Mouse (Mus musculus): ENCODE results near the gene Mpnd.

Gene Mpnd

DNA sequence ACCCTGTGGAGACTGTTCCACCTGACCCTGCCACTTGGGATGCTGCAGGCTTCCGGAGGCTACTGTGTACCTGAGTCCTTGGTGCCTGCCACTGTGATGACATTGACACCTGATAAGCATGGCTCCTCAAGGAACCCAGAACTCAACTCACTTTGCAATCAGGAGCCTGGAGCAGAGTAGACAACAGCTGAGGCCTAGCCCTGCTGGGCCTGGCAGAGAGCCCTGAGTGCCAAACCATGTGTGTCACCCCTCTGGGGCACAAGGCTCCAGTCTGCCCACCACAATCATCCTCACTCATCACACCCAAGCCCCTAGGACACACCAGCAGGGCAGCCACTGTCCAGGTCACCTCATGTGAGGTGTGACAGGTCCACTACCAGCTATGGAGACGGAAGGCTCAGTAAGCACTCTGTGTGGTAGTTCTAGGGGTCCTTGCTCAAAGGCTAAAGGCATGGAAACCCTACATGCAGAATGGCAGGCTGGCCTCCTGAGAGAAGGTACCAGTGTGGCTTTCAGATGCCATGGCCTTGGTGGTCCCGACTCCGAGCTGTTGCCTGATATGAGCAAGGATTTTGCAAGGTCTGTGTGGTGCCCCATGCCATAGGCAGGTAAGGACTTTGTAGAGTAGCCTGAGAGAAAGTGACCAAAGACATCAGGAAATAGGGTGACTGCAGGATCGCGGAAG lies 15.0 kb downstream of the Mpnd start:
- DNase-seq (ENCODE audit: extremely low spot score): no peak

DNA sequence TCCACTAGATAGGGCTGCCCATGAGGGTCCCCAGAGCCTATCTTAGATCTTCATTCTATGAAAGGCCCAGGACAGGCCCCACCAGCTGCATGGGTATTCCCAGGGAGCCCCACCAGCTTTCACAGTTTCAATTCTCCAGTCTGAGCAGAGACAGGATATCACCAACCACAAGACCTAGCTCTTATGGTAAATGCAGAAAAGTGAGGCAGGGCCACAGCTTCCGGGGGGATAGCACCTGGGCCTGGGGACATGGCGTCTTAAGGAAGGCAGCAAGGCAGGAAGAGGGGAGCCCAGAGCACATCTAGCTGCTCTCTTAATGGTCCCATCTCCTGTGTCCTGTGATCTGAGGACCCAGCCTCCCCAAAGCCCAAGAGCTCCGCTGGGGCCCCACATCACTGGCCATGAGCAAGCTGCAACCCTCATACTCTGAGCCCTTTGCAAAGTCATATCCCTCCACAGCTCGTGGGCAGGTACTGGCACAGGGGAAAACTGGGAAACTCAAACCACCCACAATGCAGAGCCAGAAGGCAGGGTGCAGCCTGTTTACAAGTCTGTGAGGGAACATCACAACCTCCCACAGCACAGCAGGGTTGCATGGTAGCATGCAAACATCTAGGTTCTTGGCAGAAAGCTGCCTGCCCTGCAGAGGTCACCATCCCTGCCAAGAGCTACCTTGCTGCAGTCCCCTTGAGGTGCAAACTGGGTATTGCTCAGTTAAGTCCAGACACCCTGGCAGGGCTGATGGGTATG lies 15.8 kb downstream of the Mpnd start:
- DNase-seq (ENCODE audit: extremely low spot score): no peak

DNA sequence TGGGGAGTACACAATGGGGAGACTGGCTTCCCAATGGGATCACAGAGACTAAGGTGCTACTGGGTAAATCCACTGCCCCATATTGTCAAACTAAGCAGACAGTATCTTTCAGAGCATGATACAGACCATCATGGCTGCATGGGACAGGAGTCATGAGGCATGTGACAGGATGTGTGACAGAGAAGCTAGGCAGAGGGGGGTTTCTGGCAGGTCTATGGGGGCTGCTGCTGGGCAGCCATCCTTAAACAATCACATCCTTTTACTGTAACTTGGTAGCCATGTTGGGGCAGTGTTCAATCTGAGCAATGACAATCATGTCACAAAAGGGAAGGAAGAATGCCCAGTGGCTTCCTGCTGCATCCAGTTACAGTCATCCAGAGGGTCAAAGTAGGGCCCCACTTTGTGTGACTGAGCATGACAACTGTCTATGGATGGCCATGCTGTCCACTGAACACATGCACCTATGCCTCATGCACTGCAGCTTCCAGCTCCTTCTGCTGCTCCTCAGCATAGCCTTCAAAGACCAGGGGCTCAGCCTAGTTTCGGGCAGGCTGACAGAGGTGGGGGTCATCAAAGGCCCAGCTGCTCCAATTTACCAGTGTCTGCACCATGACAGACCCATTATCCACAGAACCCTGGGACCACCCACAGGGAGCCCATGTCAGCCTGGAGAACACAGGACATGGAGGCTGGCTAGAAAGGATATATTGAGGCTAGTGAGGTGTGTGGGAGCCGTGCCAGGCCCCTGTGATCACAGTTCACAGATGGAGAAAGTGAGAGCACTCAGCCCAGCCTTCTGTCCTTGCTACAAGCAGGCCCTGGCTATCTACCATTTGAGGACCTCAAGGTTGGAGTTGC lies 16.8 kb downstream of the Mpnd start:
- DNase-seq (ENCODE audit: extremely low spot score): no peak

DNA sequence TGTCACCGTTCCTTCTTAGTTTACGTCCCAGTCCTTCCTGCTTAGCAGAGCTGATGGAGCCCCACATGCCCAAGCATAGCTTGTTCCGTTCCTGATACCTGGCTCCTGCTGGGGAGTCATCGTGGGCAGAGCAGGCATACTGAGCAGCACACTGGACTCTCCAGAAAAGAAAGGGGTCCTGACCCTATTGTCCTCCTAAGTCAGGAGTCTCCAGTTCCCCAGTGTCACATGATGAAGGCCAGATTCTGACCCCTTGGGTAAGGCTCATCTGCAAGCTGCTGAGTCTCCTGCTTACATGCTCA lies 17.4 kb downstream of the Mpnd start:
- no peak for DNase-seq (ENCODE audit: extremely low spot score)

DNA sequence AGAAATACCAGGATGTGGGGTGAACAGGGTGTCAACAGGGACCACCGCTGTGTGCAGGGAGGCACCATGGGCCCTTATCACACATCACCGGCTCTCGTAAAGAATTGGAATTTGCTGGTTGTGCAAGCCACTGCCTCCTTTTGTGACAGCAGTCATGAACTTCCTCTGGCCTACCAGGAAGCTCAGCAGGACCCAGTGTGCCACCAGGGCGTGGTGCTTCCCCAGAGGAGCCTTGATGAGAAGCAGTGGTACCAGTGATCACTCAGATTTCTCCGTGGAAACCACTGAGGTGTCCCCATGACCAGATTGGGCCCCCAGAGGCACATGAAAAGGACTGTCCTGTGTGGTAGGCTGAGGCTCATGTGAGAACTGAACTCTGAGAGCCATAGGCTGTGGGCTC lies 17.9 kb downstream of the Mpnd start:
- DNase-seq (ENCODE audit: extremely low spot score): no peak

DNA sequence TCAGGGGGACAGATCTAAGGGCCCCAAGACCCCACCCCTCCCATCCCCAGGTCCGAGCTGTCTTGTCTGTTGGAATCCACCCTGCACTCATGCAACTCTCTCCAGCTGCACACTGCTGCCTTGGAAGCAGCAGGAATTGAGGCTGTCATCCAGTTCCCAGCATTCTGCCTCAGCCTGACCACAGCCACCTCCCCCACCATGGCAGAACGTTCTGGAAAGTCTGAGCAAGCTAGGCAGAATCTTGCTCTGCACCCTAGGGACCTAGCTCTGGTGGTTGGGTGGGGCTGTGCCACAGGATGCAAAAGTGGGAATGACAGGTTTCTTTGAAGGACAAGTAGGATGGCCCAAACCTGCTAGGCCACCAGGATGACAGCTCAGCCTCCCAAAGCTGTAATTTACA lies 19.0 kb downstream of the Mpnd start:
- no peak for DNase-seq (ENCODE audit: extremely low spot score)

DNA sequence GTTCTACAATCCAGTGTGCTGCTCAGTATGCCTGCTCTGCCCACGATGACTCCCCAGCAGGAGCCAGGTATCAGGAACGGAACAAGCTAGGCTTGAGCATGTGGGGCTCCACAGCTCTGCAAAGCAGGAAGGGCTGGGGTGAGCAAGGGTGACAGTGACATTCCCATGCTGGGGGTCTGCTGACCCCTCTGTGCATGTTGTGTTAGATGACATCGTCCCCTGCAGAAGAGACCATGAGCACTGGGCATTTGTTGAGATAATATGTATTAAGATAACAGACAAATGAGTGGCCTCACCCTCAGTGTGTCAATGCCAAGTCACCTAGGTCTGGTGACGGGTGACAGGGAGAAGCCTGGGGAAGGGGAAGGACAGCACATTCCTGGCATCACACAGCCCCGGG lies 19.4 kb downstream of the Mpnd start:
- DNase-seq (ENCODE audit: extremely low spot score): no peak

DNA sequence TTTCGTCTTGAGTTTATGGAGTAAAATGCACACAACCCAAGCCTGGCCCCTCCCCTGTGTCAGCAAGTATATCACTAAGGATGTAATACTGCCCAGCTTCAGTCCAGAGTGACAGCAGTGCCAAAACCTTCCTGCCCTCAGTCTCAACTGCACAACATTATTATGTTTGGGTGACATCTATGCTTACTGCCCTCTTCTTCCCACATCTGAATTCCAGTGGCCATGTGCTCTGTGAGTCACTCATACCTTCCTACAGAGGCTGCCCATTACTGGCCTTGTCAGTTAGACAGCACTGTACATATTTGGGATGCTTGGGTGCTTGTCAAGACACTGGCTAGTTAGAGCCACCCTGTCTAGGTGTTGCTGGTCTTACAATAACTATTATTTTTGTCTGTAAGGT lies 20.8 kb downstream of the Mpnd start:
- no peak for DNase-seq (ENCODE audit: extremely low spot score)

DNA sequence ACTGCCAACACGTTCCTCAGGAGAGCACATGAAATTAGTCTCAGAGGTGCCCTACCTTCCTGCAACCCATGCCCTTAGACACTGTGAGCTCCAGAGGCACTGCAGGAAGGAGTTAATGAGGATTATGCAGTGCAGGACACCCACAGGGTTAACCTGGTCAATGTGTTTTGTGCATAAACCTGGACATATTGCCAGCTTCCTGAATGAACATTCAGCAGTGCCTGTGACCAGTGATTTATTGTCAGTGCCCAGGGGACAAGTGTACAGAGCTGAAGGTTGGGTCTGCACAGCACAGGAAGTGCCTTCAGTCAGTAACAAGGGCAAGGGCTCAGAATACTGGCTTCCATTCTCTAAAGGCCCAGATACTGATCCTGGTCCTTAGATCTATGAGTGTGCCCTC lies 21.4 kb downstream of the Mpnd start:
- DNase-seq (ENCODE audit: extremely low spot score): no peak

DNA sequence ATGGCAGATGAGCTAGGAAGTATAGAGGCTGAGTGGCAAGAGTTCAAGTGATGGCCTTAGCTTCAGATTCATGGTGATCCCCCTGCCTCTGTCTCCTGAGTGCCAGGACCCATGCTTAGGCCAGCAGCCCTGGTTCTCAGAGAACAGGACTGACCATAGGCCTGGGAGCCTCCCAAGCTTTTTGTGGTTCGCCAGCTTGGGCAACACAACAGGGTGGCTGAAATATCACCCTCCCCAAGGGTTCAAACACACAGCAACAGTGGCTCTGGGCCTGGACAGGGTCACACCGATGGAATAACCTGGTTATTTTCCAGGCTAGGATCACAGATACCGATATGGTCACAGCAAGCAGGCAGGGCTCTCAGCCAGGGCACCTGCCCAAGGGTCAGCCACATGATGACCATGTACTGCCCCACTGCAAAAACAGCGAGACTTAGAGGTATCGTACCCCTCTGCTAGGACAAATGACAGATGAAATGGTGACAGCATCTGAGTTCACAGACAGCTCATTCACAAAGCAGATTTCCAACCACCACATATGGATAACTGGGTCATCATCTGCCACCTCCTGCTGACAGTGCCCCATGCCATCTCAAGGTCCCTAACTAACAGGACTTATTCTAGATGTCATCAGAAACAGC lies 22.4 kb downstream of the Mpnd start:
- no peak for DNase-seq (ENCODE audit: extremely low spot score)

DNA sequence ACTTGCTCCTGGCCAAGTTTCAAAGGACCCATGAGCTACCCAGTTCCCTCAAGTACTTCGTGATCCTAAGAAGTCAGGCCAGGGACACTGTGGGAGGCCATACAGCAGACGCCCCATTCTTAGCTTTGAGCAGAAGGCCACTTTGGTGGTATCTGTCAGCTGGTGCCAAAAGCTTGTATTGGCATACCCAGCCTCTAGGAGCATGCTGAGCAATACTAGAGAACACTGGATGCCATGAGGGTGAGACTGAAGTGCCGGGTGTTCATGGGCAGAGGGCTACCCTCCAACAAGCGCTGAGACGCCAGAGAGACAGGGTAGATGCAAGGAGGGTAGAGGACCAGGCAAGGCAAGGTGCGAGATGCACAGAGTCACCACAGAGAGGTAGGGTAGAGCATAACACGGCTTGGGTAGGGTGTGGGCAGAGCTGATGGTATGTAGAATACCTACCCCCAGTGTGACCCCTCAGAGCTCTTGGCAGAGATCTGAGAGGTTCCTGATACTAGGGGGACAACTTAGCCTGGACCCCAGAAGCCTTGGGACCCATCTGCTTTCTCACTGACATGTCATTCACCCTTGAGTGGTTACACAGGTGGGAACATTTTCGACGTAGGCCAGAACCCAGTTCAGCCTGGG lies 24.8 kb downstream of the Mpnd start:
- DNase-seq (ENCODE audit: extremely low spot score): no peak

DNA sequence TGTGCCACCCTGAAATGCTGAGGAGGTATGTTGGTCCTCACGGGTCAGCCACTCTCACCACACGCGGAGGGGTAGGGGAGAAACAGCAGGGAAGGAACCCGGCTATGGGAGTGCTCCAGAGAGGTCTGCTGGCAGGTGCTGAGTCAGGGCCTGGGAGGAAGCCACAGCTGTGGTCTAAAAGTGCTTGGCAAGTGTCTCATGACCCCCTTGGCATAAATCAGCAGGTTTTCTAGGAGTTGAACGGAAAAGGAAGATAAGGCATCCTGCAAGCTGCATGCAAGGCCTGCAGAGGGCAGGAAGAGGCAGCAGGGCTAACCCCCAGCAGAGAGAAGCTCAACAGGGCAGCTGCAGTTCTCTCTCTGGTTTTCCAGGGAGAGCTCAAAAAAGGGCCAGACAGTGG lies 25.4 kb downstream of the Mpnd start:
- DNase-seq (ENCODE audit: extremely low spot score): no peak

DNA sequence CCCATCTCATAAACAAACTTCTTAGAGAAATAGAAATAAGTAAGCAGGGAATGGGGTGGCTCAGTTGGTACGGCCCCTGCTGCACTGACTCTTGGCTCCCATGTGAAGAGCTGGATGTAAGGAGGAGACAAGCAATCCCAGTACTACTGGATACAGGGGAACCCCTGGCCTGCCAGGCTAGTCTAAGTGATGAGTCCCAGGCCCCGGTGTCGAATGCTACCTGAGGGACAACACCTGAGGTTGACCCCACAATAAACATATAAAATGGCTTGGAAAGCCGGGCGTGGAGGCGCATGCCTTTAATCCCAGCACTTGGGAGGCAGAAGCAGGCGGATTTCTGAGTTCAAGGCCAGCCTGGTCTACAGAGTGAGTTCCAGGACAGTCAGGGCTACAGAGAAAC lies 25.9 kb downstream of the Mpnd start:
- DNase-seq (ENCODE audit: extremely low spot score): no peak

DNA sequence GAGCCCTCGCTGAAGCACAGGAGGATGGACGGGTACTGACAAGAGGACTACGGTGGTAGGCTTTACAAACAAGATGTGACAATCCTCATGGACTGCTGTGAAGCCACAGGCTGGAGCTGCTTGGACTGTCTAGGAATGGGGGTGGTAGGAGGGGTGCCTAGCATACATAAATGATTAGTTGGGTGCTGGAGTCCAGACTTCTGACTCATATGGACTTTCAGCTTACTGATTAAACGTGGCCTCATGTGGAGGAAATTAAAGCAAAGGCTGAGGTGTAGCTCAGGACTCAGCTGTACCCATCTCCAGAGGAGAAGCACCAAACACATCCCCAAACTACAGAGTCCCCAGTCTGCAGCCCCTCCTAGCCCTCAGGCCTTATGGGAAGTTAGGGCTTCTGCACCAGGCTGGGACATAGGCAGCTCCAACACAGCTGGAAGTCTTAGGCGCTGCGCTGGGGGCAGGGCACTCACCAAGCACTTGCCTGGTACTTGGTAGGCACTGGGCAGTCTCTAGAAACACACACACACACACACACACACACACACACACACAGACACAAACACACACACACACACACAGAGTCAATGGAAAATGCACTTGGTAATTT lies 26.7 kb downstream of the Mpnd start:
- no peak for DNase-seq (ENCODE audit: extremely low spot score)

DNA sequence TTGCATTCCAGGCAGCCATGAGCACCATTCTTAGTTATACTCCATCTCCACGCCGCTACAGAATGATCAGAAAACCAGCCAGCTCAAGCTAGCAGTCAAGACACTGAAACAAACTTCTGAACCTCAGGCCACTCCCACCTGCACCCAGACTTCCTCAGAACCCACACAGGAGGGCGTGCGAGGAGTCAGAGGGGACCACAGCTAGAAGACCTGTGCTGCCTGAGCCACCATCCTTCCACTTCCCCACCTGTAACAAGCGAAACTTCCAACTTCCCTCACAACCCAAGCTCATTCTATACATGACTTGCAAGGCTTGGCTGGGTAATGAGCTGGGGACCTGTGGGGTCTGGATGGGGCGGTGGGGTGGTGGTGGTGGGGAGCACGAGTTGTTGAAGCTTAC lies 27.3 kb downstream of the Mpnd start:
- no peak for DNase-seq (ENCODE audit: extremely low spot score)

DNA sequence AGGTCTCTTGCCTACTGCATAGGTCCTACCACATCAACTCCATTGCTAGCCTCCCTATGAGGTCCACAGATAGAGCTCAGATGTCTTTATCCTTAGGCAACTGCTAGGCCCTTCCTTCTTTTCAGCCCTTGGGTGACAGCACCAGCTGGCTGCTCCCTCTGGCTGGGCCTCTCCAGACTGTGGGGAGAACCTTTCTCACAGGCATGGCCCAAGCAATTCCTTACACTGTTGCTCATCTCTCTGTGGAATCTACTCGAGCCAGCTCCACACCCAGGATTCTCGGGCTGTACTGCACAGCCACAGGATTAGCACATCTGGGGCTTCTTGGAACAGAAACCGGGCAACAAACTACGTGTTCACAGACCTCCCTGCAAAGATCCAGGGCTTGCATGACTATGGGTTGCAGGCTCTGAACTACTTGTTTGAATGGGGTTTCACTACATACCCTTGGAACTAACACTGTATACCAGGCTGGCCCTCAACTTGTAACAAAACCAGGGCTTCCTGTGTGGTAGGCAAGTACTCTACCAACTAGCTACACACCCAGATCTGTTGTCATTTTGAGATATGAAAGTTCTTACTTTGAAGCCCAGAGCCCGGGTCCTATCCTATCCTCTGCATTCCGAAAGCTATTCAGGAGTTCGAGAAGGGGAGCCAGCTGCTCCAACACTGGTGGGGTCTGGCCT lies 28.7 kb downstream of the Mpnd start:
- no peak for DNase-seq (ENCODE audit: extremely low spot score)

DNA sequence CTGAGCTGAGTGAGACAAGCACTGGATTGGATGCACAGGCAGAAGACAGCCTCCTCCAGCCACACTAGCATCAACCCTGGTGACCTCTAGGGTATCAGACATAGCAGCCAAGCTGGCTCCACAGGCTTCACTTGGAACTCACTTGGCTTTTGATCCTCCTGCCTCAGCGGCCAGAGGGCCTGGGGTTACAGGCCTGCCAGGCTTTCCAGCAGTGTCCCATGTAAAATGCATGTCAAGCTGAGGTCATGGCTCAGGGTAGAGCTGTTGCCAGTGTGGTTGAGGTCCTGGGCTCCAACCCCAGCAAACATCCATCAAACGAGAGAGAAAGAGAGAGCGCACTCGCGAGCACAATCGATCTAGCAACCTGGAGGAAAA lies 29.2 kb downstream of the Mpnd start:
- DNase-seq (ENCODE audit: extremely low spot score): no peak

DNA sequence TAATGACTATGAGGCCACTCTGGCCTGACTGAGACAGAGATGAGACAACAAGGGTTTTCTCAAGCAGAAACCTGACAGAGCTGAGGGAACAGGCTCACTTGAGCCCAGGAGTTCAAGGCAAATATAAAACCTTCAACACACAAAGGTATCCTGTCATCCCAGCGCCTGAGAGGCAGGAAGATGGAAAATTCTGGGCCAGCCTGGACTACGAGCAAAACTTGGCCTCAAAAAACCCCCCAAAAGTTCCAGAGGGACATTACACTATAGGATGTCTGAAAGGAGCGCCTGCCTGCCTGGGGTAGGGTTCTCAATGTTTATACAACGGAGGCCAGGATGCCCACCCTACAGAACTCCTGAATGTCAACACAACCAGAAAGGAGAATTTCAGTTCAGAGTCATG lies 29.7 kb downstream of the Mpnd start:
- no peak for DNase-seq (ENCODE audit: extremely low spot score)

DNA sequence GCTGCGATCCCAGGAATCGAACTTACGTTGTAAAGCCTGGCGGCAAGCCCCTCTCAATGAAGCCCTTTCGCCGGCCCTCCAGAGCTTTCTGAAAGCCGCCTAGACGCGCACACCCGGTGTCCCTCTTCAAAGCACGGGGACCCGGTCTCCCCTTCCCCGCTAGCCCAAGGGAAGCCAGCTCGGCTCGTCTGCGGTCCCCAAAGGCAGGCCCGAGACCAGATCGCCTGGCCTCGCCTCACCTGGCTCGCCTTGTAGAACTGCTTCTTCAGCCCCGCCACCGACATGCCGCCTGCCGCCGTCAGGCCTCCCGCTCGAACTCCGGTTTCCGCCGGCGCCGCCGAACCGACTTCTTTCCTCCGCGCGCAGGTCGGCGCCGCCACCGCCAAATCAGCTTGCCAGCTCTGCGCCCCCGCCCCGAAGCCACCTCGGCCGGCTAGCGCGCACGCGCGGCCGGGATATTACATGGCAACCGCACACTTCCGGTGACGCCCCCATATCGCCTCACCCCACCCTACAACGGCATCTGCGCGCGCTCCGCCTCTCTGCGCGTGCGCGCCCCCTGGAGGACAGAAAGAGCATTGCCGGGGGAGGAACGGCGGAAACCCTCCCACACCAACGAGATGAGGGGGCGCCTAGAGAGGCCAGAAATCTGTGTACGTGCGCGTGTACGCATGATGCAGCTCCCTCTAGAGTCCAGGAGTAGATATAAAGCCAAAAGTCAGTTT lies 30.8 kb downstream of the Mpnd start, which contains the start of gene Sh3gl1:
Gene Sh3gl1 (minus strand): TSS at position 460 of the 725 bp plus-strand sequence.
- peak; percentile 99 for DNase-seq (ENCODE audit: extremely low spot score)

DNA sequence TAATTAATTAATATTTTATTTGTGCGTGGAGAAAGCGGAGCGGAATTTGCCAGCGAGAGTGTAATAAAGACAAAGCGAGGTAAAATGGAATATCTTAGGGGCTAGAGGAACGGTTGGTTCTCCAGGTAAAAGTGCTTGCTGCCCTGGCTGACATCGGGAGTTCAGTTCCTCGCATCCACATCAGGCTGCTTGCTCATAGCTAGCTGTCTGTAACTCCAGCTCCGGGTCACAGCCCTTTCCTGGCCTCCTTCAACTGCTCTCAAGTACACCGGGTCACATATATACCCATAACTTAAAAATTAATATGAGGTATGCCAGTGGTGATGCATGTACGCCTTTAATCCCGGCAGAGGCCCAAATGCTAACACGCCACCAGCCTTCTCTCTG lies 31.4 kb downstream of the Mpnd start:
- DNase-seq (ENCODE audit: extremely low spot score): no peak

Data from embryo, embryonic 9.5 days (tissue).